Mouse (Mus musculus) cortical plate, adult 2 months (tissue): ENCODE measurements at regions not wholly inside any gene's neighbourhood (a gene's known extent, or its start where the extent isn't known, plus 50 kb on each side); places are given as distances from the start of the nearest gene placed in this dataset.

Experiments
- H3K27ac ChIP-seq: fragments of 200-500 bp; 2 replicates; pipeline ENCODE4 v1.5.1; 2012; ENCODE audit warnings: low read length, control low read depth, inconsistent platforms; ENCODE audit not compliant: insufficient read depth
- H3K4me1 ChIP-seq: fragments of 200-500 bp; 2 replicates; pipeline ENCODE4 v1.6.1; 2011; ENCODE audit warnings: low read length; ENCODE audit not compliant: control insufficient read depth, insufficient read depth
- H3K4me3 ChIP-seq: fragments of 200-500 bp; 2 replicates; pipeline ENCODE4 v1.5.1; 2011; ENCODE audit warnings: mild to moderate bottlenecking, low read length, control low read depth; ENCODE audit not compliant: insufficient read depth
- CTCF ChIP-seq: fragments of 200-500 bp; IDR thresholded peaks from 2 replicates; pipeline ENCODE4 v1.5.1; 2011; ENCODE audit warnings: mild to moderate bottlenecking, control low read depth, low read length; ENCODE audit not compliant: insufficient read depth; ENCODE audit errors: extremely low read depth
- POLR2A ChIP-seq: fragments of 200-500 bp; IDR thresholded peaks from 2 replicates; pipeline ENCODE4 v1.6.1; 2011; ENCODE audit warnings: mild to moderate bottlenecking, low read length, control low read depth; ENCODE audit not compliant: insufficient read depth; ENCODE audit errors: extremely low read depth

DNA sequence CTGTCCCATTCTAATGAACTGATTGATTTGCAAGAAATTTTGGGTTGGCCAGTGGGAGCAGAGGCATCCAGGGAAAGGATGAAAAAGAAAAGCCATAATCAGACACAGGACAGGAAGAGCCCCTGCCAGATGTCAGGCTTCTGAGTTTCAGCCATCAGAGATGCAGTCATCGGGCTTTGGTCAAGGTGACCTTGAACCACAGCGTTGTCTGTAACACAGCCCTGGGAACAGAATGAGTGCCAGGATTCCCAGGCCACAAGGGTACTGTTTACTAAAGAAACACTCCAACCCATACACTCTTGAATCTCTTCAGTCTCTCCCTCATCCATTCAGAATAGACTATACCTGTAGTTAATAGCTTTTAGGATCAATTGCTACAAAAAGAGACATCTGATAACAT lies 239.0 kb downstream of the Rplp1 start:
- no peak overlapping the region for H3K4me3 ChIP-seq
- no peak overlapping the region for H3K27ac ChIP-seq
- TF ChIP-seq POLR2A = no peak
- no peak for TF ChIP-seq CTCF
- 0 out of 2 replicates have a peak, but pooled peaks cover 2% of the 10 kb centered on the region for H3K4me1 ChIP-seq

GRCm38 (mm10) chr9:61673575-61674203 lies 240.7 kb downstream of the Rplp1 start:
- TF ChIP-seq POLR2A = no peak
- no peak for TF ChIP-seq CTCF
- Histone ChIP-seq H3K4me1 (0 out of 2 replicates have a peak, but pooled peaks cover 2% of the 10 kb centered on the region), H3K4me3 (no peak overlapping the region), H3K27ac (no peak overlapping the region)

DNA sequence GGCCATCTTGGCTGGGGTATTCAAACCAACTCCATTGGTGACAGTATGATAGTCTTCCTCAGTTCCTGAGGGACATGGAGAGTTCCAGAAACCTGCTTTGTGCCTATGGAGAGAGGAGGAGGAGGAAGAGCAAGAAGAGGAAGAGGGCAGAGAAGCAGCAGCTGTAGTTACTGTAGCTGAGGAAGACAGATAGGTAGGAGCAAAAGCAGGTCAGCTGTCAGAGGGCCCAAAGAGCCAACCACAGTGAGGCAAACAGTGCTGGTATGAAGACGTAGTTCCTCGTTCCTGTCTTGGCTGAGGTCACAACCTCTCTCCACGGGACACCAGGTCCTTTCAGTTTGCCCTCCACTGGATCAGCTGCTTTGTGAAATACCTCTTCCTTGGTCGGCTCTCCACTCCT lies 243.4 kb downstream of the Rplp1 start:
- no peaks in the 10 kb centered on the region for H3K4me1 ChIP-seq
- TF ChIP-seq CTCF (no peak), POLR2A (no peak)
- no peak overlapping the region for H3K27ac ChIP-seq
- H3K4me3 ChIP-seq = no peak overlapping the region

DNA sequence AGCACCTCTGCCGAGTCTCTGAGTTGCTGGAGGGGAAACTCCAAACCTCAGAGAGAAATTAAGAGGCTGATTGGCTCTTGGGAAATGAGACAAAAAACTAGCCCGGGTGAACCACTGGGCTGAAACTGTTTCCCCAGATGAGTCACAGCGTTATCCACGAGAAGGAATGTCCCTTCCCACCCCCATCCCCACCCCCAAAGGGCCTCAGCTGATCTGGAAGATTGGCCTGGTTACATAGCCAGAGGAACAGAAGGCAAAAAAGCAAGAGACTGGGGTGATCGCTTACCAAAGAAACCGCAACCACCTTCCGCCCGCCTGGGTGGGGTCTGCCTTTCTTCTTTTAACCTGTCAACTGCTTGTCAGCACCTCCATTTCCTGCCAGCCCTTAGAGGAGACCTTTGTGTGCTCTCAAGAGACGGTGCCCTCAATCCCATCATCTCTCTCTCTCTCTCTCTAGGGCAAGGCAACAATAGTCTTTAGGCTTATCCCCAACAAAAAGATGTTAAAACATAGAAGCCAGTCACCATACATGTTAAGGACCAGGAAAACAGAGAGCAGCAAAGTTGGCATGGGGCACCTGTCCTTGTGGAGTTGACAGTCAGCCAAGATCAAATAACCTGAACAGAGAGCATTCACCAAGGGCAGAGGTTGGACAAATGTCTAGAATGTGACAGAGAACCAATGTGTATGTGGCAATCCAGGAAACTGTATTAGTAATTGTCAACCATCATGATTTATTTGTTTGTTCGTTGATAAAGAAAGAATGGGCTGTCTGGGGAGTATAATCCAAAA lies 244.4 kb downstream of the Rplp1 start:
- TF ChIP-seq POLR2A = no peak
- TF ChIP-seq CTCF = no peak
- Histone ChIP-seq H3K4me1 (no peaks in the 10 kb centered on the region), H3K4me3 (no peak overlapping the region), H3K27ac (no peak overlapping the region)

GRCm38 (mm10) chr9:61668723-61669122 lies 245.6 kb downstream of the Rplp1 start:
- TF ChIP-seq CTCF = no peak
- H3K4me3 ChIP-seq = no peak overlapping the region
- H3K27ac ChIP-seq = no peak overlapping the region
- no peaks in the 10 kb centered on the region for H3K4me1 ChIP-seq

DNA sequence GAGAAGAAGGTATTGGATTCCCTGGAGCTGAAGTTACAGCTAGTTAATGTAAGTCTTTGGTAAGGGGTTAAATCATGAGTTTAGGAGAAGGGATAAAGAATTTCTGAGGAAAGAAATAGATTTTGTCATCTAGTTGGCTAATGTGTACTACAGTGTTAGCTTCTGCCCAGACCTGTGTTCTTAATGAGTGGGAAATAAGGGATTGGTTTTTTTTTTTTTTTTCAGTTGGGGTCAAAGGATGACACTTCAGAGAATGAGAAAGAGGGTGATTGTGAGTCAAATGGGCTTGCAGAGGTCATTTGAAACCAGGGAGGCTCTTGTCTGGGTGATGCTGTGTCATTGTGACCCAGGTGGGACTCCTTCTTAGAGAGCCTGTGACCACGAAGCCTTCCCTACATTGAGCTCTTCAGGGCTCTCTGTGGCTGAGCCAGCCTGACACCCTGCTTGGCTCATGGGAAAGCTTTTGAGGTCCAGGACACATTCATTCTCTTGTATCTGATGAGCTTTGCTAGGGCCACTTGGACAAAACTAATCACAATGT lies 246.1 kb downstream of the Rplp1 start:
- Histone ChIP-seq H3K4me3 (no peak overlapping the region), H3K4me1 (no peaks in the 10 kb centered on the region), H3K27ac (no peak overlapping the region)
- TF ChIP-seq POLR2A = no peak
- TF ChIP-seq CTCF = no peak

DNA sequence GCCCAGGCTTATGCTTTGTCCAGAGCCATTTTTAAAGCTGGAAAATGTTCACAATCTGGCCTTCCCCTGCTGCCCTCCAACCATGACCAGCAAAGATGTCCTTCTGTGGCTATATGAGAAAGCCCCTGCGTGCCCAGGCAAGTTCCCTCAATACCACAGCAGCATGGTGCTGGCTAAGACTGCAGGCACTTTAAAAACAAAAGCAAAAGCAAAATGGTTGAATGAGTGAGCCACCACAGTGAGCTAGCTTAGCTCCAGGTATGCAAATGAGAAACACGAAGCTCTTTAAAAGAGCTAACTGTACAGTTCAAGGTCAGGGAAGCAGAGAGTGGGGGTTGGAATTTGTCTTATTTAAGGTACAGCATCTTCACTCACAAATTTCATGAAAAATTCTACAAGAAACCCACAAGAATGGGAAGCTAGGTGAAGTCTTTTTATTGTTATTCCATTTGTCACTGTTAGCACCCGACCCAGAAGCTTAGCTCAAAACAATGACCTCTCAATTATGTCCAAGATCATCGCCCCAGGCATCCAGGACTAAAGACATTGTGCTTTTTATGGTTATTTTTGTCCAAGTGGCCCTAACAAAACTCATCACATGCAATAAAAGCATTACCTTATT lies 246.8 kb downstream of the Rplp1 start:
- no peaks in the 10 kb centered on the region for H3K4me1 ChIP-seq
- no peak overlapping the region for H3K4me3 ChIP-seq
- no peak overlapping the region for H3K27ac ChIP-seq
- no peak for TF ChIP-seq POLR2A

GRCm38 (mm10) chr9:61666761-61667332 lies 247.5 kb downstream of the Rplp1 start:
- Histone ChIP-seq H3K27ac (no peak overlapping the region), H3K4me3 (no peak overlapping the region), H3K4me1 (peaks cover under 1% of the 10 kb centered on the region; the same call in 1 of the 2 replicates)
- TF ChIP-seq POLR2A = no peak
- TF ChIP-seq CTCF = no peak

DNA sequence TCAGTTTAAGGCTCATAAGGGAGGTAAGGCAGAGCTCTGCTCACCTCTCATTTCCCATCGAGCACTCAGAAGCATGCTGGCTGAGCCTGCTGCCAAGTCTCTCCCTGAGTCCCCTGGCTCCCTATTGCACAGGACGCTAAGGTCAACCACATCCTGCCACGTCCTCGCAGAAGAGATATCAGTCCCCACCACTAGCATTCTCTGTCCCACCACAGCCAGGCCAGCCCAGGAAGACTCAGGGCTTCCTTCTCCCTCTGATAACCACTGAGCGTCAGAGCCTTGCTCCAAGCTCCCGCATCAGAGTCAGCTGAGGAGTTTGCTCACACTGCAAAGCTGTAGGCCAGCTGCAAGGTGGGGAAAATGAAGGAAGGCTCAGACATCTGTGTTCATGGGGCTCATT lies 248.2 kb downstream of the Rplp1 start:
- Histone ChIP-seq H3K4me1 (peaks cover 1% of the 10 kb centered on the region; the same call in 1 of the 2 replicates), H3K4me3 (no peak overlapping the region), H3K27ac (no peak overlapping the region)
- TF ChIP-seq POLR2A = no peak
- TF ChIP-seq CTCF = no peak

DNA sequence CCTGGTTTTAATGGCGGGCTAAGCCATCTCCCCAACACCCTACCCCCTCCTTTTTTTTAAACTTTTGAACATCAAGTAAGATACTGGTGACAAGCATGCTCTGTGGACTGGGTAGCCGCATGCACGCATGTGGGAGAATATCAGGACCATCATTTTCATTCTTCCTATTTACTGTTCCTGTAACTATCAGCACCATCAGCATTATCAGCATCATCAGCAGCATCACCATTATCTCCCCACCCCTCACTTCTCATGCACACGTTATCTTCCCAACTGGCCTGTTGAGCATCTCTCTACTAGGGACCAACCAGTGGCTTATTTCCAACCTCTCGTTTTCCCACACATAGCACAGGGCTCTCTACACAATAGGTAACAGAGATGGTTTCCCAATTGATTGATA lies 249.1 kb downstream of the Rplp1 start:
- Histone ChIP-seq H3K4me3 (no peak overlapping the region), H3K4me1 (peaks cover 1% of the 10 kb centered on the region; the same call in 1 of the 2 replicates), H3K27ac (no peak overlapping the region)
- TF ChIP-seq CTCF (no peak), POLR2A (no peak)
